Mouse (Mus musculus) layer of hippocampus, postnatal 36 days (tissue): ENCODE data around the gene Ripor2. TPM values are rescaled to one million over a fixed set of nuclear protein-coding genes. Genes with fewer than 3 reads are reported as not detected.
"Not testable (repeated sequence)": the region's sequence is repeated elsewhere in the genome, so short reads cannot be mapped to it uniquely, and the experiment has no call there.

ENCODE experiments used
- DNase-seq, 2 experiments: peaks; one replicate each; pipeline ENCODE4 v3.0.0; 2022
- total RNA-seq, 2 experiments: library from RNA; stranded (reverse); gene quantifications; 2 replicates each; pipeline ENCODE4 v1.2.3; 2021

The Ripor2 gene
- total RNA-seq, 2 experiments from 2014 or later: 75.7 to 81.1 TPM

DNA sequence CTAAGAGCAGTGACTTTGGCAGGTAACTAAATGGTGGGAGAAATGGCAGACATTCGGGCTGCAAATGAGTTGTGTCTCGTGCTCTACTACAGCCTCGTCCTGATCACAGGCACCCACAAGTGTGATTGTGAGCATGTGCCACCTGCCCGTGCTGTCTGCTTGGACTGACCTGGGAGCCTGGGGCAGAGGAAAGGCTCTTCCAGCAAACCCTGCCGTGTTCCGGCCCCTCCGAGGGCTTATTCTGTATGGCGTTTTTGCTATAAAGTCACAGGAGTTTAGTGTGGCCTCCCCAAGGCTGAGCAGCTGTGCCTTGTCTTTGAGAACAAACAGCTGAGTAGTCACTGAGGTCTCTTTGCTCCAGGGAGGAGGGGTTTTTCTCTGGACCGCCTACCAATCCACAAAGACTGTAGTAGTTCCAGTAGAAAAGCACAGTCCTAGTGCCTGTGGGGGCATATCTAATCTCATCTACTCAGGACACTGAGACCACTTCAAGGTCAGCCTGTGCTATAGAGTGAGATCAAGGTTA is 132.4 kb downstream of the Ripor2 start:
- DNase-seq: no peak

DNA sequence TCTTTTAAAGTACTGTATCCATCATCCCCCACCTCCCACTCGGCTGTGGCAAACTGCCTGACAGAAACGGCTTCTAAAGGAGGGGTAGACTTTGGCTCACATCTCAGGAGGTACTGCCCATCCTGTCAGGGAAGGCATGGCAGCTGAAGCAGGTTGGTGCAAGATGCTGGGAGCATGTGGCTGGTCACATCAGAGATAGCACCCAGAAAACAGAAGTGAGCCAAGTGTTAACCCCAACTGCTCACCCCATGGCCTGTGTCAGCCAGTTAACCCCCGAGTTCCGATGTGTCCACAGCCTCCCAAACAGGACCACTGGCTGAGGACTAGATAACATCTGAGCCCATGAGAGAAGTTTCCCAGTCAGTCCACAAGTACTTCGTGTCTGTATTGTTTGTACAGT is 133.6 kb downstream of the Ripor2 start:
- no peak for DNase-seq

DNA sequence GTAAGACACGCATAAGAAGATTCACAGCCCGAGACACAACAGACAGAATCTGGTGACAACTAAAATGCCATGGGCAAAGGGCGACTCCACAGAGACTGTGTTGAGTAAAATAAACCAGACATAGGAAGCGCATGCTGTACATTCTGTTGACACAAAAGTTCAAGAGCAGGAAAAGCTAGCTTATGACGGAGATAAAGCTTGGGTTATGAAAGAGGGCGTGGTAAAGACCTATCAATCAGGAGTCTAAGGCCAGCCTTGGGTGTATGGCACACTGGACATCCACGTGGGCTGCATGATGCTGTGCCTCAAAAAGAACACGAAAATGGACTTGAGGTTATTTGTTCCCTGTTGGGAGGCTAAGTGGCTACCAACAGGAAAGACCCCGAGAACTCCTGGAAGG is 134.5 kb downstream of the Ripor2 start:
- no peak for DNase-seq

DNA sequence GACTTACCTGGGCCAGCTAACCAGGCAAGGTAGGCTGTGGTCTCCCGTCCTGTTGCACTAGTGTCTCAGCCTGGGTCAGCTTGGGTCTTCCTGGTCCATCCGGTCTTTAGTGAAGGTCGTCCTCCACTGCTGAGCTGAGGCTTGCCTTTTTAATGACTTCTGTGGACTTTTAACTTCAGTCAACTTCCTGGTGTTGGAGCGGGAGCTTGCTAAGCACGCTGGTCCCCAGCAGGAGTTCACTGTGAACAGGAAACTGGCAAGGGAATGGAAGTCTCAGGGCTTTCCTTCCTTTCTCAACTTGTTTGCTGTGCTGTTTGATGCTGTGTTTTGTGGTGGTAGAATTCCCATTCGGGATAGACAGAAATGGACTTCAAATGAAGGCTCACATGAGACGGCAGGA is 135.7 kb downstream of the Ripor2 start:
- no peak for DNase-seq

DNA sequence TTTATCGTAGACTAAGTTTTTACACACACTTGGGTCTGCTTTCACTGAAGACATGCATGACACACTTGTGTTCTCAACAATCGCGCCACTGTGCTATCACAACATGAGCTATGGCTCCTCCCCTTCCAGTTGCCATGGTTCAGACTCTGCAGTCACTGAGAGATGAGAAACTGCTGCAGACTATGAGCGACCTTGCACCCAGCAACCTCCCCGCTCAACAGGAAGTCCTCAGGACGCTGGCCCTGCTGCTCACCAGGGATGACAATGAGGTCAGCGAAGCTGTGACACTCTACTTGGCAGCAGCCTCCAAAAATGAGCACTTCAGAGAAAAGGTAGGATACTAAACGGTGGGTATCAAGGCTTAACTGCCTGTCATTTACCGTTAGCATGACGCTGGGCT is 139.5 kb downstream of the Ripor2 start:
- DNase-seq: no peak

DNA sequence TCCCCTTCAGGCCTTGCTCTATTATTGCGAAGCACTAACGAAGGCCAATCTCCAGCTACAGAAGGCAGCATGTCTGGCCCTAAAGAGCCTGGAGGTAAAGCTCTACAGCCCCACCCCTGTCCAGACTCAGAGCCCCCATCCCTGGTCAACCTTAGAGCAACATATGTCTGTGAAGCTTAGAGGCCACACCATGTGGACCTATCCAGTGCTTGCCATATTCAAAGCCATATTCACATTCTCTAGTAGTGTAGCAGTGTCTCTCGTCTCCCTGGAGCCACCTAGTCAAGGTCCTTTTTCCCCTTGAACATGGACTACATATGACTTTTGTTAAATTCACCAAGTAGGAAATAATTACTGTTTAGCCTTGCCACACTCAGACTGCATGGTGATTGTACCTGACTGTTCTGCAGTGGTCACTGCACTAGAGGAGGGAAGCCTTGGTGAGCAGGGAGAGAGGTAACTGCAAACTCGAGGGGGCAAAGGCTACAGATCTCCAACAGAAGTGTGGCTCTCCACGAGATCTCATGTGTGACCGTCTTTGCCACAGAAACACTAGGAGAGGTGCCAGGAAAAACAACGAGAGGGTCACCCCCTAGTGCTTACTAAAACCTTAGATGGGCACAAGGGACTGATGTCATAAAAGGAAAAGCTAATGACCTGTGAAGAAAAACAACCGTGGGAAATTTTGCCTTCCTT is 141.9 kb downstream of the Ripor2 start:
- DNase-seq: no peak

DNA sequence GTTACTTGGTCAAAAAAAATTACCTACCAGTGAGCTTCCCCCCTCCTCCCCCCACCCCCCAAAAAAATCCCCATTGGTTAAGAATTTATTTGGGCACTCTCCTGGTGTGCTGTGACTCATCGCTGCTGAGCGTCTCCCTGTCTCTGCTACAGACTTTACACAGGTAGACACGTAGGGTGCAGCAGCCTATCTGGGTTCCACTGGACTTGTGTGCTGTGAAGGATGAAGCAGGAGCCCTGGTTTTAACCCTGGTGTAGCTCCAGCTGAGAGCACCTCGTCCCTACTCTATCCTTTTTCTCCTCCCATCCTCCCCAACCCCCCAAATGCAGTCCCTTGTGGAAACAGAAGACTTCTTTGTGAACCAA is 142.4 kb downstream of the Ripor2 start:
- DNase-seq: no peak

DNA sequence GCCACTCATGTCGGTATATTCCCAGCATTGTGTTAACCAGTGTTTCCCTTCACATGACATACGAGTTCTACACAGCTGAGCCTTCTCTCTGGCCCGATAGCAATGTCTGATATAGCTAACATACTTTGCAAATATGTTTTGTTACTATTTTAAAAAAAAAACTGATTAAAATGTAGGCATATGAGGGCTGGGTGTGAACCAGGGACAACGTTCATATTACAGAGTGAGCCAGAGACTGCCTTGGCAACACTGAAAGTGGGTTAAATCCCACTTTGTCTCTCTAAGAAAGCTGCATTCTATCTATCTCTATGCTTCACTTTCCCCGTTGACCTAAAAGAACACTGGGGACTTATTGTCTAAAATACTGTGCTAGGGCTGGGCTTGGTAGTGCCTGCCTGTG is 147.1 kb downstream of the Ripor2 start:
- no peak for DNase-seq

DNA sequence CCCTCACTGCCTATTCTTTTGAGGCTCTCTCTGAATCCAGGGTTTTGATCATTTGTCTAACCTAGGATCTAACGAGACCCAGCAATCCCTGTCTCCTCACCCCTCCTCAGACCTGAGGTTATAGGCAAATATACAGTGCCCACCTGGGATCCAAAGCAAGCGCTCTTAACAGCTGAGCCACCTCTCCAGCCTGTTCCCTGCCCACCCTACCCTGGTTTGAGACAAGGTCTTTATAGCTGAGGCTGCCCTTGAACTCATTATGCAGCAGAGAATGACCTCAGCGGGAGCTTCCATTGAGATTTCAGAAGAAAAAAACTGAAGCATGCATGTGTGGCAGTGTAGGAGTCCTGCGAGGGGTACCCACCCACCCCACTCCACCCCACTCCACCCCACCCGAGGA is 152.5 kb downstream of the Ripor2 start:
- DNase-seq: no peak

DNA sequence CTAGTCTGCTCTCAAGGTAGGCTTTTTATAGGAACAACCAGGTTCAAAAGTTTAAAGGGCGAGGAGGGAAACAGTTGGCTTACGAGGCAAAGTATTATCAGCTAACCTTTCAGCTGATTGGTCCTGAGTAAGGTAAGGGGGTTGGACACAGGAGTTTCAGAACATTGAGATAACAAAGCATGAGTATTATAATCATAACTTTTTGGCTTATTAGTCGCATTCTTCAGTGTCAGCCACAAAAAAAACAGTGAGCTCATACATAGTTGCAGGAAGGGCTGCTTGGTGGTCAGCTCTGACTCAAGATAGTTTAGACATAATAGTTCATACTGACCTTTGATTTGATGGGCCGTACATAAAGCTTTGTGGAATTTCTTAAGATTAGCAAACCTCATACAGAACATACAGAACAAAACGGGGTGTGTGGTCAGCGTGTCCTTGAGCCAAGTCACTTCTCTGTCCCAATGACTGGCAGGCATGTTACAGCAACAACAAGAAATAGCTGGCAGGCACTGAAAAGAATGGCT is 153.7 kb downstream of the Ripor2 start:
- DNase-seq: no peak

DNA sequence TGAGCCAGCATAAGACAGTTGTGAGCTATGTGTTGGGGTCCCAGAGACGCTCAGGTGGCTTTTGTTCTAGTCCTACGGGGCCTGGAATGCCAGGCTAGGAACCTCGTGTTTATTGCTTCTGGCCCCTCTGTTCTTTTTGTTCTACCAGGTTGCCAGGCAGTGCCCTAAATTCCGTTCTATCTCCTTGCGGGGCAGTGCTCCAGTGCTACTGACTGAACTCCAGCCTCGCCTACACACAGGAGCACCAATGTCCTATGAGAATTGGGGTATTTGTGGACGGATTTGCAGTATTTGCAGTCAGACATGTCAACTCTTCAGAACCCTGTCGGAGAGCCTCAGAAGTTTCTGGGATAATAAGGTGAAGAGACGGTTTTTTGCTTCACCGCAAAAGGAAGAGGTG is 159.0 kb downstream of the Ripor2 start, which contains the start of gene Armh2:
TSS of gene Armh2 (plus strand) at position 205 of the 400 bp plus-strand sequence.
- DNase-seq: no peak

DNA sequence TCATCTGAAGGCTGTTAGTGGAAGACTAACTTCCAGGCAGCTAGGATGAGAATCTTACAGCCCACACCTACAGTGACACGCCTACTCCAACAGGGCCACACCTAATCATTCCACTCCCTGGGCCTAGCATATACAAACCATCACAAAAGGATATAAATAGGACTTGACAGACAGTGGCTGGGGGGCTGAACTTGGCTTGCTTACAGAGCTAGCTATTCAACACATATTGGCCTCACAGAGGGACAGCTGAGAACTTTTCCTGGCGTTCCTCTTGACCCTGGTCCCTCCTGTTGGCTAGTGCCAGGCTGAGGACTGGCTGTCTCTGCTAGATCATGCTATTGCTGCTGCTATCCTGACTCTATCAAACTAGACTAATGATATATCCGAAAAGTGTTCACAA is 165.8 kb downstream of the Ripor2 start:
- DNase-seq: no peak

DNA sequence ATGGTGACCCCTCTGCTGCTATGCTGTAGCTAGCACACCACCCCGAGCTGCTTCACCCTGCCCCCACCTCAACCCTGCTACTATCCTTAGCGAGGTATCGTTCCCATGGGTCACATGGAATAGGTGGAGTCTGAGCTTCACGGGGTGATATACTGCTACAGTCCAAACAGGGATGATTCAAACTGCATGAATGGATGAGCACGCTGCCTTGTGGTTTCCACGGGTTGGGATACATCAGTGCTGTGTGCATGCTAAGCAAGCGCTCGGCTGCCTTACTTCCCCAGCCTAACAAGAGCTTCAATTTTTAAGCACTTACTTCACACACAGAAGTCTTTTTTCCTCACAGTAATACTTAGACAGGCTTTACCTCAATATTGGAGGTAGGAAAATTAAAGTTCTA is 168.8 kb downstream of the Ripor2 start:
- no peak for DNase-seq

DNA sequence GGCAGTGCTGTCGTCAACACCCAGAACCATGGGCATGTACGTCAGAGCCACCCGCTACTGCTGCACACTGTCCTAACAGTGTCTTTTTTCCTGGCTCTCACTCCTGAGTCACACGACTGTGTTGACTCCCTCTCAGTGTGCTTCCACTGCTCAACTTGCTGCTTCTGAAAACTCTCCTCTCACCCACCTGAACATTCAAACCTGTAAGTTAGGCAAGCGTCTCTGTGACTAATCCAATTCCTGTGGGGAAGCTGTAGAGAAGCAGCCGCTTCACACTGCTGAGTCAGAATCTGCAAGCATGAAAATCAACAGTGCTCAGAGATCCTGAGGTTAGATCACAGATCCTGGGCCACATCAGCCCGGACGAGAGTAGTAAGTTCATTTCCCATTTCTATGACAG is 169.4 kb downstream of the Ripor2 start:
- DNase-seq: no peak

DNA sequence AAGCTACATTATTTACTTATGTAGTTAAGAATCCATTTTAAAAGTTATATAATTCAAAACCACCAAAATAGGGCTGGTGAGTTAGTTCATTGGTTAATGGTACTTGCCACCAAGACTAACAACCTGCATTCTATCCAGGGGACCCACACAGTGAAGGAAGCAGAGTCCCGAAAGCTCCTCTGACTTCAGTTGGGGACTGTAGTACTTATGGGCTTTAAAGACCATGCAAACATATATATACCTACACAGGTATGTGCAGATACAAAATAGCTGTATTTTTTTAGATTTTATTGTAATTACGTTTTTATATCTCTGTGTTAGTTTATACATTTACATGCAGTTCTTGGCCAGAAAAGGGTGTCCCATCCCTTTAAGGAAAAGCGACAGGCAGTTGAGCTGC is 174.8 kb downstream of the Ripor2 start:
- DNase-seq: no peak

DNA sequence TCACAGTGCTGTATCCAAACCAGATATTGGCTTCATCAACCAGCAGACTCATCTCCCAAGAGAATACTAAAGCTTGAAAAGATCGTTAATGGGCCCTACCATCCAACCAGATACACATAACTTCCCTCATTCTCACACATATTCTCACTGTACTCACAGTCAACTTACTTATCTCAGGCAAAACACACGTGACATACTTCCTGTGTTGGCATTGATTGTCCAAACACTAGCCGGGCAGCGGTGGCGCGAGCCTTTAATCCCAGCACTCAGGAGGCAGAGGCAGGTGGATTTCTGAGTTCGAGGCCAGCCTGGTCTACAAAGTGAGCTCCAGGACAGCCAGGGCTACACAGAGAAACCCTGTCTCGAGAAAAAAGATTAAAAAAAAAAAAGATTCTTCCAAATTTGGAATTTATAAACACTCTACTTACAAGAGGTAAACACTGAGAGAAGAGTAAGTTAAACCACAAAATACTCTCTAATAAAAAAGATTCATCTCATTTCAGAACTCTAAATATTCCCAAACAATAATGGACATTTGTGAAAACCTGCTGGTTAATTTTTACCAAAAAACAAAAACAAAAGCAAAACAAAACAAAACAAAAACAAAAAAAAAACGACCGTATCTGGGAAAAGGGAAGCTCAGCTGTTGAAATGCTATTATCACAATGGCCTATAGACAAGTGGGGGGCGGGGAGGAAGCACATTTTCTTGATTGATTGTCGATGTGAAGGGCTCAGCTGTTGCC is 176.0 kb downstream of the Ripor2 start:
- no peak for DNase-seq

DNA sequence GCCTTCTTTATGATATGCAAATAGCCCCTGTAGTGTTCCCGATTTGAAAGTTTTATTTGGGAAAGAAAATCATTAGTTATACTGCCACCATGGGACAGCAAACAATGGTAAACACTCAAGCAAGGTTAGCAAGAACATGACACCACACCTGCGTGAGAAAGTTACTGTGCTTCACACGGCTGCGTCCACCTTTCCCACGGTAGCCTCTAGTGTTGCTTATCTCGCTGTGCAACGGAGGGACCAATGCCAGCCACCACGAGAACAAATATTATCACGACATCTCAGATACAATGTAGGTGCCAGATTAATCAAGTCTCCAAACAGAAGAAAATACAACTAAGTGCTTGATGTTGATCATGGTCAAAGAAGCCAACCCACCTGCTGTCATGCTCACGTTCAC is 177.5 kb downstream of the Ripor2 start:
- no peak for DNase-seq

DNA sequence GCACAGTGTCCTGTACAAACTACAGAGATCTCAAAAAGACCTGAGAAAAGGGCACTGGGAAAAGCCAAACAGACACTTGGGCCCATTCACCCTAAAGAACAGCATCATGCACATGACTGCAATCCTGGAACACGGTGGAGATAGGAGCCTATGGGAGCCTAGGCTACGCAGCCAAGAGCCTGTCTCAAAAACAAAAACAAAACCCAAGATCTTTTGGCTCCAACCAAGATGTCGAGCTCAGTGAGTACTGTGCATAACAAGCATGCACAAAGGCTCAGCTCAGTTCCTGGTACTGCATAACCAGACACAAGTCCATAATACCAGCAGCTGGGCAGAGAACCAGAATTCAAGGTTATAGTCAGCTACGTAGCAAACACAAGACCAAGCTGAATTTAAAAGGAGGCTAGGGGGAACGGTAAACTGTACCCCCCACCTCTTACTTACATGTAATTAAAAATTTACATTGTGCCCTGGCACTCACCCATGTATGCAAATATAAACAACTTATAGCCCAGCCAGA is 178.4 kb downstream of the Ripor2 start:
- no peak for DNase-seq

DNA sequence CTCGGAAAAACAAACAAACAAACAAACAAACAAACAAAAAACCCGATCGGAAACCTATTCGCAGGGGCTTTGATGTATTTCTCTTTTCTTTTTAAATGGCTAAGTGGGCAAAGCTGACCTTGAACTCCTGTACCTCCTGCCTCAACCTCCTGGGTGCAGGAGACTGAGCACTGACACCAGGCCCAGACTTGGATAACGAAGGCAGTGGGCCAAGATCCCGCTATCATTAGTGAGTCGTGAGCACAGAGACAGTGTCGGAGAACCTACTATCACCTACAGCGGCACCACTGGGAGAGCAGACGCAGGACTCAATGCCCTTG is 179.1 kb downstream of the Ripor2 start:
- no peak for DNase-seq

DNA sequence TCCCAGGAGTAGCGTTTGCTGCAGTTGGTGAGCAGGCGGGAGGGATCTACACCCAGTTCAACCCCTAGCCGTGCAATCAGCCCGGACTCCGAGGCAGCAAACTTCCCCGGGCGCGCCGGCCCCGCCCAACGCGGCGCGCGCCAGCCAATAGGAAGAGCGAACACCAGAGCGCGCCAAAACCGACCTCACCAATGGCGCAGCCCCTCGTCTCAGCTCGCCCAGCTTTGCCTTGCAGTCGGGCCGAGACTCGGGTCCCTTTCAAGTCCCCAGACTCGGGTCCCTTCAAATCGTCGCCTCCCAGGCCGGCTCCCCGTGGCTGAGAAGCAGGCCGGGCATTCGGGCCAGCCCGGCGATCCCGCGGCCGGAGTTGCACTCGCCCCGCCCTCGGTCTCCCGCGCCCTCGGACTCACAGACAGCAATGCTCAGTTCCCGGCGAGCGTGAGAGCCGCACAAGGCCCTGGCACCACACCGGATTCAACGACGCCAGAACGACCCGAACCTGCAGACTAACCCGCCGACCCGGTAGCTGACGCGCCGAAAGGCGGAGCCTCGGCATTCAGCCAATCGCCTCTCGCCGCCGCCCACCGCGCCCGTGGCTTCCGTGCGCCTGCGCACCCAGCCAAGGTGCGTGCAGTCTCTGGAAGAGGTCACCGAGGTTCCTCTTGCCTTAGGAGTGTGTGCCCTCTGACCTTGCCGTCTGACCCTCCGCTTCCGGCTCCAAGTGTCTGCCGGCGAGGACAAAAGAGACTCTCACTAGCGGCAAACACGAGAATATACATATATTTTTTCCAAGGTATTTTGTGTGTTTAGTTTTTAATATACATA is 179.6 kb downstream of the Ripor2 start, which contains the start of gene Gmnn:
TSS of gene Gmnn (minus strand) at position 521 of the 825 bp plus-strand sequence.
- DNase-seq: peak; percentile 74 to 77

DNA sequence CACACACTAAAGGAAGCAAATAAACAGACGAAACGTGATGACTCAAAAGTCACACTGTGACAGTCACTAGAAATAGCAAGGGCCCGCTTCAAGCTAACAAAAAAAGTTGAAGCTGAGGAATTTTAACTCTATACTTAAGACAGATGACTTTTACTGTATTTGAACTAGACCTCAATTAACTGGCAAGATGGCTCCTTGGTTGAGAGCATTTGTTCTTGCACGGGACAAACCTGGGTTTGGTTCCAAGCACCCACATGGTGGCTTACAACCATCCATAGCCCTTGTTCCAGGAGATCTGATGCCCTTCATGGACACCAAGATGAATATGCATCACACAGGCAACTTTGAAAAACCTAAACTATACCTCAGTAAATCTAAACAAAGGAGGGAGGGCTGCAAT is 180.3 kb downstream of the Ripor2 start:
- DNase-seq: no peak

DNA sequence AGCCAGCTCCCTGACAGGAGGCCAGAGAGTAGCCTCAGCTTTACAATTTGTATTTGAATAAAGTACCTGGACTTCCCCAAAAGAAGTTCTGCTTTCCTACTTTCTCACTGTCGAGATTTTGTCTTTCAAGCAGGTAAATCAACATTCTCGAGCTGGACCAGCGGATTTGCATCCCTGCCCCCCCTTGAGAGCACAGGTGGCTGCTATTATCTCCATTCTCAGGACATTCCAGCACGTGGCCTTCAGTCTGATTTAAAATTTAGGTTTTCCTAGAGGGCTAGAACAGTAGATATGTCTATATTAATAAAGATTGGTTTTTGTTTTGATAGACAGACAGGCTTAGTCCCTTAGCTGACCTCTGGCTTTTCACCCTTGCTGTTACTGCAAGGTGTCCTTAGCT is 185.8 kb downstream of the Ripor2 start:
- DNase-seq: not testable (repeated sequence)

DNA sequence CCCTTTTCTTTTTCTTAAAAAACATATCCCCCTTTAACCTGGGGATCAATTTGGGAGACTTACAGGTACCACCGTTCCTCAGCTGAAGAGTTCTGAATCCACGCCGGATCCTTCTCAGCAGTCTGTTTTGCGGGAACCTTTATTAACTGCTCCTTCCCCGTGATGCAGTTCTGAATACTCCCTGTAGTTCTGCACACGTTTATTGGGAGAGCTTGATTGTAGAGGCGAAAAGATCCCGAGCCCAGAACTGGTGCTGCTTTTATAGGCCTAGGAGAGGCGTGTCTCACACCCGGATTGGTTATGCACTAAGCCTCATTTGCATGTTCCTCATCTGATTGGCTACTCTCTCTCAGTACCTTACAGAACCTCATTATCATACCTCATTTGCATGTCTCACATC is 189.5 kb downstream of the Ripor2 start:
- DNase-seq: not testable (repeated sequence)
